Mouse (Mus musculus): ENCODE measurements around the gene Gna14. TPM values are rescaled to one million over a fixed set of nuclear protein-coding genes. Genes with fewer than 3 reads are reported as not detected.
A peak's percentile ranks its signal among the peaks of the same experiment; 100 is the strongest.

Gna14 gene
- total and polyA plus RNA-seq, 3 experiments, result 0.26 to 0.89 (median 0.45) TPM

- WGBS, result 89% methylated on average over 6 of the region's 6 CpGs
- no peak overlapping the region for H3K4me3 ChIP-seq
- no peaks in the 10 kb centered on the region for H3K36me3 ChIP-seq (ENCODE audit: control insufficient read depth, insufficient read depth, low read length)
- H3K79me2 ChIP-seq (replicated peaks; ENCODE audit: control insufficient read depth, insufficient read depth, low read length), result no peaks in the 10 kb centered on the region
- H3K27me3 ChIP-seq (ENCODE audit: control insufficient read depth, insufficient read depth, low read length), result no peaks in the 10 kb centered on the region
- H3K9ac ChIP-seq (ENCODE audit: low read depth, low read length), result no peak overlapping the region
- no peak overlapping the region for H3K27ac ChIP-seq
- intact Hi-C loops (cut with DNase I), result no loop called here
- H3K4me1 ChIP-seq (ENCODE audit: control insufficient read depth, insufficient read depth, low read length), result no peaks in the 10 kb centered on the region
- DNase-seq, result no peak
- TF ChIP-seq CTCF (IDR thresholded peaks at IDR 0.05), result no peak
- TF ChIP-seq POLR2A (IDR thresholded peaks at IDR 0.05; ENCODE audit: insufficient read depth, low read depth, low read length), result no peak
Observed at GRCm38 (mm10) chr19:16446612-16447011, 11.1 kb downstream of the Gna14 start.

- 58% methylated on average over 6 of the region's 6 CpGs for WGBS
- H3K27me3 ChIP-seq (ENCODE audit: control insufficient read depth, insufficient read depth, low read length), result no peaks in the 10 kb centered on the region
- intact Hi-C loops (cut with DNase I), result no loop called here
- H3K79me2 ChIP-seq (replicated peaks; ENCODE audit: control insufficient read depth, insufficient read depth, low read length), result no peaks in the 10 kb centered on the region
- H3K4me1 ChIP-seq (ENCODE audit: control insufficient read depth, insufficient read depth, low read length), result no peaks in the 10 kb centered on the region
- DNase-seq, result no peak
- H3K27ac ChIP-seq, result no peak overlapping the region
- no peak overlapping the region for H3K9ac ChIP-seq (ENCODE audit: low read depth, low read length)
- H3K4me3 ChIP-seq, result no peak overlapping the region
- H3K36me3 ChIP-seq (ENCODE audit: control insufficient read depth, insufficient read depth, low read length), result no peaks in the 10 kb centered on the region
- no peak for TF ChIP-seq EP300 (IDR thresholded peaks at IDR 0.05; ENCODE audit: insufficient read depth, low read depth, low read length)
- TF ChIP-seq CTCF (IDR thresholded peaks at IDR 0.05), result no peak
- no peak for TF ChIP-seq POLR2A (IDR thresholded peaks at IDR 0.05; ENCODE audit: insufficient read depth, low read depth, low read length)
Observed at GRCm38 (mm10) chr19:16447832-16448621, 12.5 kb downstream of the Gna14 start.

GRCm38 (mm10) chr19:16448796-16449195 lies 13.2 kb downstream of the Gna14 start:
- Histone ChIP-seq H3K9ac (ENCODE audit: low read depth, low read length) (no peak overlapping the region), H3K4me1 (ENCODE audit: control insufficient read depth, insufficient read depth, low read length) (no peaks in the 10 kb centered on the region), H3K36me3 (ENCODE audit: control insufficient read depth, insufficient read depth, low read length) (no peaks in the 10 kb centered on the region), H3K79me2 (replicated peaks; ENCODE audit: control insufficient read depth, insufficient read depth, low read length) (no peaks in the 10 kb centered on the region), H3K27ac (no peak overlapping the region), H3K4me3 (no peak overlapping the region), H3K27me3 (ENCODE audit: control insufficient read depth, insufficient read depth, low read length) (no peaks in the 10 kb centered on the region)
- no peak for TF ChIP-seq POLR2A (IDR thresholded peaks at IDR 0.05; ENCODE audit: insufficient read depth, low read depth, low read length)
- TF ChIP-seq CTCF (IDR thresholded peaks at IDR 0.05), result no peak
- TF ChIP-seq EP300 (IDR thresholded peaks at IDR 0.05; ENCODE audit: insufficient read depth, low read depth, low read length), result no peak
- WGBS, result 48% methylated on average over 5 of the region's 5 CpGs
- no peak for DNase-seq
- intact Hi-C loops (cut with DNase I), result no loop called here

GRCm38 (mm10) chr19:16450824-16451223 lies 15.3 kb downstream of the Gna14 start:
- no peaks in the 10 kb centered on the region for H3K36me3 ChIP-seq (ENCODE audit: control insufficient read depth, insufficient read depth, low read length)
- WGBS, result 23% methylated on average over 3 of the region's 3 CpGs

GRCm38 (mm10) chr19:16456181-16456580 lies 20.6 kb downstream of the Gna14 start:
- 35% methylated on average over 2 of the region's 2 CpGs for WGBS
- TF ChIP-seq CTCF (IDR thresholded peaks at IDR 0.05) (no peak), EP300 (IDR thresholded peaks at IDR 0.05; ENCODE audit: insufficient read depth, low read depth, low read length) (no peak), POLR2A (IDR thresholded peaks at IDR 0.05; ENCODE audit: insufficient read depth, low read depth, low read length) (no peak)
- no peaks in the 10 kb centered on the region for H3K4me1 ChIP-seq (ENCODE audit: control insufficient read depth, insufficient read depth, low read length)
- intact Hi-C loops (cut with DNase I), result no loop called here
- H3K36me3 ChIP-seq (ENCODE audit: control insufficient read depth, insufficient read depth, low read length), result no peaks in the 10 kb centered on the region
- H3K79me2 ChIP-seq (replicated peaks; ENCODE audit: control insufficient read depth, insufficient read depth, low read length), result no peaks in the 10 kb centered on the region
- no peak for DNase-seq
- no peak overlapping the region for H3K9ac ChIP-seq (ENCODE audit: low read depth, low read length)
- no peaks in the 10 kb centered on the region for H3K27me3 ChIP-seq (ENCODE audit: control insufficient read depth, insufficient read depth, low read length)
- no peak overlapping the region for H3K4me3 ChIP-seq
- H3K27ac ChIP-seq, result no peak overlapping the region

More at GRCm38 (mm10) chr19:16450824-16451223, 15.3 kb downstream of the Gna14 start:
- no peaks in the 10 kb centered on the region for H3K27me3 ChIP-seq (ENCODE audit: control insufficient read depth, insufficient read depth, low read length)
- H3K79me2 ChIP-seq (replicated peaks; ENCODE audit: control insufficient read depth, insufficient read depth, low read length), result no peaks in the 10 kb centered on the region
- H3K27ac ChIP-seq, result 0 out of 2 replicates have a peak overlapping the region, but pooled peaks have one; percentile 28
- DNase-seq, result no peak
- TF ChIP-seq POLR2A (IDR thresholded peaks at IDR 0.05; ENCODE audit: insufficient read depth, low read depth, low read length) (no peak), CTCF (IDR thresholded peaks at IDR 0.05) (no peak), EP300 (IDR thresholded peaks at IDR 0.05; ENCODE audit: insufficient read depth, low read depth, low read length) (no peak)
- H3K4me1 ChIP-seq (ENCODE audit: control insufficient read depth, insufficient read depth, low read length), result no peaks in the 10 kb centered on the region
- intact Hi-C loops (cut with DNase I), result no loop called here
- H3K9ac ChIP-seq (ENCODE audit: low read depth, low read length), result no peak overlapping the region
- no peak overlapping the region for H3K4me3 ChIP-seq

GRCm38 (mm10) chr19:16457127-16457526 lies 21.6 kb downstream of the Gna14 start:
- Histone ChIP-seq H3K27me3 (ENCODE audit: control insufficient read depth, insufficient read depth, low read length) (no peaks in the 10 kb centered on the region), H3K4me3 (no peak overlapping the region), H3K9ac (ENCODE audit: low read depth, low read length) (no peak overlapping the region), H3K79me2 (replicated peaks; ENCODE audit: control insufficient read depth, insufficient read depth, low read length) (no peaks in the 10 kb centered on the region), H3K27ac (no peak overlapping the region), H3K36me3 (ENCODE audit: control insufficient read depth, insufficient read depth, low read length) (no peaks in the 10 kb centered on the region), H3K4me1 (ENCODE audit: control insufficient read depth, insufficient read depth, low read length) (no peaks in the 10 kb centered on the region)
- TF ChIP-seq EP300 (IDR thresholded peaks at IDR 0.05; ENCODE audit: insufficient read depth, low read depth, low read length), result no peak
- no peak for TF ChIP-seq POLR2A (IDR thresholded peaks at IDR 0.05; ENCODE audit: insufficient read depth, low read depth, low read length)
- TF ChIP-seq CTCF (IDR thresholded peaks at IDR 0.05), result no peak
- DNase-seq, result no peak
- intact Hi-C loops (cut with DNase I), result no loop called here
- 68% methylated on average over 6 of the region's 6 CpGs for WGBS

Data from heart, adult 2 months (tissue).